Mouse (Mus musculus) hindbrain, postnatal 0 days (tissue): Measurements from ENCODE around the gene Aatk. TPM values are rescaled to one million over a fixed set of nuclear protein-coding genes. Genes with fewer than 3 reads are reported as not detected.

Experiments
- ATAC-seq: fragments of 200-750 bp; cut with Nextera tagmentation; 2 replicates; pipeline ENCODE4 v1.8.0; 2017; ENCODE audit warnings: mild to moderate bottlenecking, moderate TSS enrichment, moderate library complexity
- DNase-seq: peaks from one replicate; pipeline ENCODE4 v3.0.0-alpha.2; 2015; ENCODE audit warnings: low spot score
- H3K27ac ChIP-seq: fragments of 300-500 bp; sonication (generic); 2 replicates; pipeline ENCODE4 v1.5.1; 2014; ENCODE audit warnings: mild to moderate bottlenecking
- H3K27me3 ChIP-seq: fragments of 300-500 bp; sonication (generic); 2 replicates; pipeline ENCODE4 v1.6.1; 2014; ENCODE audit warnings: low read length, mixed read lengths; ENCODE audit not compliant: insufficient read depth
- H3K36me3 ChIP-seq: fragments of 300-500 bp; sonication (generic); 2 replicates; pipeline ENCODE4 v1.6.1; 2014; ENCODE audit warnings: low read length, mixed read lengths; ENCODE audit not compliant: insufficient read depth
- H3K4me1 ChIP-seq: fragments of 300-500 bp; sonication (generic); 2 replicates; pipeline ENCODE4 v1.6.1; 2014; ENCODE audit warnings: antibody characterized with exemption, low read length, mixed read lengths; ENCODE audit not compliant: insufficient read depth
- H3K4me2 ChIP-seq: fragments of 300-500 bp; sonication (generic); 2 replicates; pipeline ENCODE4 v1.6.1; 2014; ENCODE audit warnings: low read depth, mild to moderate bottlenecking, low read length, moderate library complexity, mixed read lengths
- H3K4me3 ChIP-seq: fragments of 300-500 bp; sonication (generic); 2 replicates; pipeline ENCODE4 v1.5.1; 2014; ENCODE audit warnings: low read length
- H3K9ac ChIP-seq: fragments of 300-500 bp; sonication (generic); replicated peaks from 2 replicates; pipeline ENCODE4 v1.6.1; 2014; ENCODE audit warnings: mild to moderate bottlenecking, low read length, moderate library complexity, mixed read lengths
- H3K9me3 ChIP-seq: fragments of 300-500 bp; sonication (generic); 2 replicates; pipeline ENCODE4 v1.6.1; 2016; ENCODE audit warnings: low read length, mixed read lengths
- CTCF ChIP-seq: IDR thresholded peaks from 2 replicates; pipeline ENCODE4 v1.5.1; 2016; ENCODE audit warnings: antibody characterized with exemption, control low read depth, low read depth
- WGBS: fragments of 180-500 bp; shearing (Covaris S2); extraction: QIAGEN DNeasy Blood & Tissue Kit; methylation state at CpG from one replicate; pipeline ENCODE4 v1.1.7; 2014; 5-methylcytosine and 5-hydroxymethylcytosine counted together
- polyA plus RNA-seq: library from polyadenylated mRNA; unstranded; fragments of >200 nt; fragmentation: Nextera tagmentation; extraction: Ambion mirVana; gene quantifications from 2 replicates; pipeline ENCODE4 v1.2.1, GENCODE M21; 2015
- total RNA-seq: library from RNA; depleted of rRNA; stranded (reverse); fragments of >200 nt; gene quantifications from 2 replicates; pipeline ENCODE4 v1.2.3, GENCODE M21; 2014

Gene Aatk
- total and polyA plus RNA-seq, 2 experiments from 2014 or later = 35.5 to 161 TPM

DNA sequence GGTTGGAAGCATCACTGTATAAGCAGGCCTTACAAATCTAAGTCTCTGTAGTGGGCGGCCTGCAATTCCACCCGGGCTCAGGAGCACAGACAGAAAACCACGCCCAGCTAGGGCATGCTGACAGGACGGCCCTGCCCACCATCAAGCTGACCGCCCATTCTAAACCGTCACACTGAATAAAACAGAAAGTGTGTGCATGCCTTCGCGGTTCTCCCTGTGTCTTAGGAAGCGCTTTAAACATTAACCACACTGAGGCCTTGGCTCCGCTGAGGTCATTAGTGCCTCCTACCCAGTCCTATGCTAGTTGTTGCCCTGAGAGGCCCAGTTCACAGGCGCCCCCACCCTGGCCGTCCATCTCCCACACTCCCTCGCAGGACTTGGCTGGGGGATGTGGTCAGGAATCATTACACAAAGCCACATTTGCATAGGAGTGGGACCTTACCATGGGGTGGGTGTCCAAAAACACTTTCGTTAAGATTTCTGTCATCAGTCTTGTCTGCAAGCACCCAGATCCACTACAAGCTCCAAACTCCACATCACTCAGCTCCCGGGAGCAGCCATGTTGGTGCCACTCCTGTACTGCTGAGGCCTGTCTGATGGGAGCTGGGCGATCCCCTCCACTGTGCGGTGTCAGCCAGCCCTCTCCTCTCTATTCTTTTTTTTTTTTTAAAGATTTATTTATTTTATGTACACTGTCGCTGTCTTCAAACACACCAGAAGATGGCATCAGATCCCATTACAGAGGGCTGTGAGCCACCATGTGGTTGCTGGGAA lies 18.5 kb downstream of the Aatk start:
- DNase-seq (no peak), ATAC-seq (no peak)
- H3K9ac ChIP-seq = no peak overlapping the region
- no peak overlapping the region for H3K27ac ChIP-seq
- no peak overlapping the region for H3K4me2 ChIP-seq
- 56% methylated on average over 18 of the region's 18 CpGs for WGBS
- H3K27me3 ChIP-seq = no peaks in the 10 kb centered on the region
- H3K4me1 ChIP-seq = peaks cover 8% of the 10 kb centered on the region
- TF ChIP-seq CTCF = no peak
- no peak overlapping the region for H3K4me3 ChIP-seq
- no peaks in the 10 kb centered on the region for H3K36me3 ChIP-seq
- H3K9me3 ChIP-seq = no peaks in the 10 kb centered on the region

DNA sequence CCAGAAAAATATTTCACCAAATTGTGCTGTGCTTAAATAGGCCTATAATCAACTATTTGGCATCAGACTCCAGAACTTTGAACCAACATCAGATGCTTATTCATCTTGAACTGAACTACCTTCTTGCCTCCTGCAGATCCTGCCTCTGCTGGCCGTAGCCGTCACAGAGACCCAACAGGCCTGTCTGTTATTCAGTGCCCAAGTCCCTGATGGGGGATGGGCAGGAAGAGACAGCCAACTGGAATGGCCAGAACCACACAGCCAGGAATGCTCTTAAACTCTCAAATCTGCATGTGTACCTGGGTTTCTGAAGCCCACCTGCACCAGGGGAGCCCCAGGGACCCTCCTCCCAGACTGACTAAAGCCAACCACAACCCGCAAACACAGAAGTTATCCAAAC lies 20.0 kb downstream of the Aatk start:
- Histone ChIP-seq H3K36me3 (no peaks in the 10 kb centered on the region), H3K27ac (no peak overlapping the region), H3K27me3 (no peaks in the 10 kb centered on the region), H3K9me3 (no peaks in the 10 kb centered on the region), H3K9ac (no peak overlapping the region), H3K4me3 (no peak overlapping the region), H3K4me1 (peaks cover 20% of the 10 kb centered on the region), H3K4me2 (no peak overlapping the region)
- TF ChIP-seq CTCF = no peak
- ATAC-seq = no peak
- DNase-seq = no peak
- WGBS = 68% methylated on average over 3 of the region's 3 CpGs

DNA sequence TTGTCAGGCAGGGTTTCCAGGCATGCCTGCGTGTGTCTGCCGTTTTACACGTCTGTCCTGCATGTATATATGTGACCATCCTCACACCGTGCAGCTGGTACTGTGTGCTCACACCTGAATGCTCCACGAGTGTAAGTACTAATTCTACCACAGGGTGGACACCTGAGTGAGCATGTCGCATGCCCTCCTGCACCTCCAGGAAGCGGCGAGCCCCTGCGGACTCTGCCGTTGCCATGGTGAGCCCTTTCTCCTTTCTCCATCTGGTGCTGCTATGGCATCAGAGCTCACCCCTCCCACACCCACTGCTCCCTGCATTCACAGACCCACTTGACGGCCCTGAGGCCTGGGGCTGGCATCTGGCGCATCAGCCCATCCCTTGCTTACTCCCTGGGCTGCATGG lies 24.1 kb downstream of the Aatk start:
- Histone ChIP-seq H3K9me3 (no peaks in the 10 kb centered on the region), H3K4me2 (peak overlapping the region; percentile 18; the same call in 1 of the 2 replicates), H3K27ac (peak overlapping the region; percentile 72), H3K4me1 (peaks cover 13% of the 10 kb centered on the region), H3K4me3 (no peak overlapping the region), H3K36me3 (no peaks in the 10 kb centered on the region), H3K9ac (peak overlapping the region; percentile 28), H3K27me3 (no peaks in the 10 kb centered on the region)
- TF ChIP-seq CTCF = peak; percentile 62
- WGBS = 16% methylated on average over 12 of the region's 12 CpGs
- peak; percentile 82 for DNase-seq
- peak; percentile 82 for ATAC-seq

DNA sequence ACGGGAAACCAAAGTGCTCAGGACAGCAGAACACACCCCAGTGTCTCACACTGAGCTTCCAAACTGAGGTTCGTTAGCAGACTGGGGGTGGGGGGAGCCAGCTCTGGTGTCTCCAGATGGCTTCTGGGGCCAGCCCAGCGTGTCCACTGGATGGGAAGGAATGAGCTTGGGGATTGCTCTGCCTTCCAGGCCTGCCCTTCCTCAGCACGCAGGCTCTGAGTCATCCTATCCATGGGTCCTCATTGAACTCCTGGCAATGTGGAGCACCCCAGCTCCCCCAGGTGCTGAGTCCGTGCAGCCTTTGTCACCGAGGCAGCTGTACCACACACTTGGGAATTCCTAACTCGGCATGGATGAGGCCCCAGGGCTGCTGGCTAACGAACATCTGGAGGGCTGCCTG lies 24.8 kb downstream of the Aatk start:
- DNase-seq (no peak), ATAC-seq (no peak)
- H3K4me1 ChIP-seq = peaks cover 13% of the 10 kb centered on the region
- H3K9me3 ChIP-seq = no peaks in the 10 kb centered on the region
- H3K9ac ChIP-seq = no peak overlapping the region
- WGBS = 37% methylated on average over 8 of the region's 8 CpGs
- no peak overlapping the region for H3K4me2 ChIP-seq
- no peaks in the 10 kb centered on the region for H3K27me3 ChIP-seq
- no peak for TF ChIP-seq CTCF
- no peaks in the 10 kb centered on the region for H3K36me3 ChIP-seq
- no peak overlapping the region for H3K4me3 ChIP-seq
- peak overlapping the region; percentile 72; the same call in 1 of the 2 replicates for H3K27ac ChIP-seq

DNA sequence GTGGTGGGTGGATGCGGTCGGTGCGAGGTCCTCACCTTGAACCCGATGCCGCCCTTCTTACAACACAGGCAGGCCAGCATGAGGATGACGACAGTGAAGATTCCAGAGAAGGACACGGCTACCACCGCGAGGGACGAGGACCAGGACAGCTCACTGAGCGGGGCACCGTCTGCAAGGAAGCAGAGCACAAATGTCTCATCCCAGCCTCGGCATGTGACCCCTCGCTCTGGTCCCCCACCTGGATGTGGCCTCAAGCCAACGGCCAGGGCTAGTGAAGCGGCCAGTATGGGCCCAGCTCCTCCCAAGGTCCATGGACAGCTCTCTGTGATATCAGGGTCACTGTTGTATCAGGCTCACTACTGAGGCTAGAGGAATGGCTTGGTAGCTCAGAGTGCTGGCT lies 25.6 kb downstream of the Aatk start:
- Histone ChIP-seq H3K9me3 (no peaks in the 10 kb centered on the region), H3K4me1 (peaks cover 13% of the 10 kb centered on the region), H3K27ac (no peak overlapping the region), H3K9ac (no peak overlapping the region), H3K4me2 (no peak overlapping the region), H3K27me3 (no peaks in the 10 kb centered on the region), H3K36me3 (no peaks in the 10 kb centered on the region; the same call in 1 of the 2 replicates), H3K4me3 (no peak overlapping the region)
- 84% methylated on average over 16 of the region's 16 CpGs for WGBS
- TF ChIP-seq CTCF = no peak
- DNase-seq = no peak
- no peak for ATAC-seq

DNA sequence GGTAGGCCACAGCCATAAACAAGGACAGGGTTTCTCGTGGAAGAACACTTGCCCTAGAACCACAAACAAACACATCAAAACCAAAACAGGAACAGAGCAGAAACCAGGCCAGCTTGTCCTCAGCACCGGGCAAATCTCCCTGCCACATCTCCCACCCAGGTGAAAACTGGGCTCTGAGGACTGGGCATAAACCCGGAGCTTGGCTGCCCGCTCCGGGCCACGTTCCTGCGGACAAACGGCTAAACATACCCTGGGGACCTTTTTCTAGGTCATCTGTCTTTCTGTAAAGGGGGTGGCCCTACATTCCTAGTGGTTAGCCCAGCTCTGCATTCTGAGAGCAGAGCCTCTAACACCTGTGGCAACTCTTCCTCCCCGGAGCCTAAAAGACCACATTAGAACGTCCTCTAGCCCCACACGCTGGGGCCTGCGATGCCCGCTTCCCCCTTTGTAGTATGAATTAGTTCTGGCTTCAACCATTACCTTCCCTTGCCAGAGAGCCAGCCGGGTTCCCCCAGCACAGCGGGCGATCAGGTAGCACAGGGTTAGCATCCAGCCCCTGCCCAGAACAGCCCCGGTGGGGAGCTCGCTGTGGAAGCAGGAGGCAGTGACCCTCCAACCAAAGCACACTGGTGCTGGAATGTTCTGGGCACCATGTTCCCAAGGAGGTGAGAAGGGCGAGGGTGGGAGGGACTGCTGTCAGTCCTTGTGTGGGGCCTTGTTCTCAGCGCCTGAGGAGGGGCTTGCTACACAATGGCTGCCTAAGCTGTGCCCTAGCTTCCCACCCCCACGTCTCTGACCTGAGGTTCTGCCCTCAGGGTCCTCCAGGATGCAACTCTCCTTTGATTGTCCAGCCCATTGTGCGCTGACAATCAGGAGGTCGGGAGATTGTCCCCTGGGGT lies 27.2 kb downstream of the Aatk start:
- ATAC-seq = no peak
- Histone ChIP-seq H3K27ac (peak overlapping the region; percentile 26; the same call in 1 of the 2 replicates), H3K9ac (no peak overlapping the region), H3K4me1 (peaks cover 13% of the 10 kb centered on the region), H3K36me3 (peaks cover 9% of the 10 kb centered on the region; the same call in 1 of the 2 replicates), H3K4me3 (no peak overlapping the region), H3K9me3 (no peaks in the 10 kb centered on the region), H3K27me3 (no peaks in the 10 kb centered on the region), H3K4me2 (no peak overlapping the region)
- WGBS = 37% methylated on average over 23 of the region's 23 CpGs
- no peak for TF ChIP-seq CTCF
- DNase-seq = no peak
